Mouse (Mus musculus): ENCODE measurements around the gene Nfyc. TPM values are rescaled to one million over a fixed set of nuclear protein-coding genes. Genes with fewer than 3 reads are reported as not detected.

Nfyc gene
- total RNA-seq, 2 experiments from 2014 or later = 54.8 to 63.6 TPM

- DNase-seq = no peak
- intact Hi-C loops (cut with DNase I) = loop anchor here (10.0 kb wide), 1 partner anchor 188 kb away; the partner anchor contains the start of gene Smap2
These were observed 5.0 kb downstream of the Nfyc start for GRCm38 (mm10) chr4:120826418-120826817.

DNA sequence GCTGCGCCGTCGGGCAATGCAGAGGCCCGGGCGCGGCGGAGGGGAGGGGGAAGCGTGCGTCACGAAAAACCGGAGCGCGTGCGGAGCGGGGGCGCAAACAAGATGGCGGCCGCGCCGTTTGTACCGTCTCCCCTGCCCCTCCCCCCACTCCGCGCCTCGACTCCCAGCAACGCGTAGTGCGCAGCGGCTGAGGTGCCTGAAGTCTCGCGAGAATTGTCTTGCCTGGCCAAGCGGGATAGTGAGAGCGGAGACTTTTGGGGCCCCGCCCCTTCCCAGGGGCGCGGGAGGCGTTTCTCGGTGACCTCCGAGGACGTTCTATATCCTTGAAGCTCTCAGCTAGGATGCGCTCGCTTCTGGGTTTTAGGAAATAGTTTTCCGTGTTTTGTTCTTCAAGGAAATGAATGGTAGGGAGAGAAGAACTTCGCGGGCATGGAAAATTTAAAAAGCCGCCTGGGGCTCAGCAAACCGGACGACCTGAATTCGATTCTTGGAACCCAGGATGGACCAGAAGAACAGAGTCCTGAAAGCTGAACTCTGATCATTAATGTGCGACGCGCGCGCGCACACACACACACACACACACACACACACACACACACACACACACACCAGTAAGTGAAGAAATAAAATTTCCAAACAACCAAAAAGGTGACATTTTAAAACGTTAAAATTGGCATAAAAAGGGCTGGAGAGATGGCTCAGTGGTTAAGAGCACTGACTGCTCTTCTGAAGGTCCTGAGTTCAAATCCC is 5.6 kb downstream of the Nfyc start:
- DNase-seq = peak; percentile 94 to 96
- intact Hi-C loops (cut with DNase I) = loop anchor here (10.0 kb wide), 1 partner anchor 189 kb away; the partner anchor contains the start of gene Smap2

DNA sequence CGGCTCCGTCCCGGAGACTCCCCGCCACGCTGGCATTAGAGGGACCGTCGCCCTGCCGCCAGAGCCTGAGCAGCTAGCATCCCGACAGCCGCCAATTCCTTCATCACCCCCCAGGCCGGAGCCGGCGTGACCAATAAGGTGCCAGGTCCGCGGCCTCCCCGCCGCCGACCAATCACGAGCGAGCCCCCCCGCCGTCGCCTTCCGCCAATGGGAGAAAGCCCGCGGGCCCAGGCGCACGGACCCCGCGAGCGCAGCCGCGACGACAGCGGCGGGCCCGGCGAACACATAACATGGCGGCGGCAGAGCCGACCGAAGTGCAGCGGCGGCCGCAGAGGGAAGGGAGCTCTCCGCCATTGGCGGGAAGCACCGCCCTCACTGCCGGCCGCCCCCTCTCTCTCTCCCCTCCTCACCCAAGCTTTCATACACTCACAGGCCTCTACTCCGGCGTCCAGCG is 6.2 kb downstream of the Nfyc start:
- peak; percentile 91 to 95 for DNase-seq
- intact Hi-C loops (cut with DNase I) = loop anchor here (10.0 kb wide), 1 partner anchor 190 kb away; the partner anchor contains the start of gene Smap2

DNA sequence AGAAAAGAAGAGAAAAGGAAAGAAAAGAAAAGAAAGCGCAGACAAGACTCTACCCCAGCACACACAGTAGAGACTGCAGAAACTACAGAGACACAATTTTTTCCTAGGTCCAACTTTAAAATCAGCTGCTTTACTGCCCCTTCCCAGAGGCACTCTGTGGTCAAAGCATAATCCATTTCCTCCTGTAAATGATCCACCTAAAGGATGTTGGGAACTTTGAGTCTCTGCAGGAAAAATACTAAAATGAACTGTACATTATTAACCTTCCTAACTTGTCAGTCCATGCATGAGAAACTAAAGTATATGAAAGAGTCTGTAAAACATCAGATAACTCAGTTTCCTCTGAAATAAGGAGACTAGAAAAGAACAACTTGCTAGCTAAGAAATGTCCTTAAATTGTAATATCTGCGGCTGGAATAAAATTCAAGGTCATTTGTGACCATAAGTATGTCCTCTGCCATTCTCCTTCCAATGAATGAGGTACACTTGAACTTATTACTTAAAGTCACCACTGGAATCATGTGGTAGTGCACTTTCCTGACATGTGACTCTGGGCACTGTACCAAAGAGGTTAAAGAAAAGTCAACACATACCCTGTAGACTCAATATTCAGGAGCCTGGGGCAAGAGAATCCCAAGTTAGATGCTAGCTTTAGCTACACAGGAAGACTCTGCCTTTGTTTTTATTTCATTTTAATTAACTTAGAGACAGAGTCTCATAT is 9.0 kb downstream of the Nfyc start:
- intact Hi-C loops (cut with DNase I) = loop anchor here (10.0 kb wide), 1 partner anchor 192 kb away; the partner anchor contains the start of gene Smap2
- DNase-seq = no peak

- no peak for DNase-seq
- intact Hi-C loops (cut with DNase I) = loop anchor here (10.0 kb wide), 1 partner anchor 195 kb away; the partner anchor contains the start of gene Smap2
These were observed 11.5 kb downstream of the Nfyc start for GRCm38 (mm10) chr4:120819871-120820270.

GRCm38 (mm10) chr4:120819296-120819695 is 12.1 kb downstream of the Nfyc start:
- DNase-seq = no peak
- intact Hi-C loops (cut with DNase I) = no loop called here

- no peak for DNase-seq
- intact Hi-C loops (cut with DNase I) = no loop called here
These were observed 13.4 kb downstream of the Nfyc start for GRCm38 (mm10) chr4:120817951-120818350.

DNA sequence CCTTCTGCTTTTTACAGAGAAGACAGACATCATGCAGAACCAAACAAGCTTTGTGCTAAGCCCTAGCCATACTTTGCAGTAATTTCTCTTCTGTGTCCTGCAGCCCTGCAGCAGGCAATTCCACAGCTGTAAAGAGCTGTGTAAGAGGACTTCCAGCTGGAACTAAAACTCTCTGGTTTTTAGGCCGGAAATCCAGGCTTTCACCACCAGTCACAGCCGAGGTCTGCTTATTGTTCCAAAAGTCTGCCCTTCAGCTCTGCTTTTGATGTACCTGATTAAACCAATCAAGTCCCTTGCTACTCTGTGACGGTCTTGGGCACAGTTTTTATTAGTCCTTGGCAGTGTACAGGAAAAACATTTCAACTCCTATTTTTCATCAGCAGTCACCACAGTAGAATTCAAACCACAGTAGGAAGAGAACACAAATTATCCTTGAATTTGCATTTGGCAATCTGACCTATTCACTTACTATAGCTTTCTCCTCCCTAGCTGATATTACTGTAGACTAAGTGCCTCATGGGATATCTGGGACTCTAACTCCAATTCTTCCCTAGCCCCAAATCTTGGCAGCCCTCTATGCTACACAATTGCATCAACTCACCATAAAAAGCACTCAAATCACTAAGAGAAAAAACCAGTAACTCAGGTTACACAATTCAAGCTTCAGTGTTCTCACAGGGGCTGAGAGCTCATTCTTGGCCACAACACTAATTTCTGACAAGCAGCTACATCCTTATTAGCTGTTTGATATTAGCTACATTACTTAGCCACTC is 14.2 kb downstream of the Nfyc start:
- intact Hi-C loops (cut with DNase I) = no loop called here
- DNase-seq = no peak

DNA sequence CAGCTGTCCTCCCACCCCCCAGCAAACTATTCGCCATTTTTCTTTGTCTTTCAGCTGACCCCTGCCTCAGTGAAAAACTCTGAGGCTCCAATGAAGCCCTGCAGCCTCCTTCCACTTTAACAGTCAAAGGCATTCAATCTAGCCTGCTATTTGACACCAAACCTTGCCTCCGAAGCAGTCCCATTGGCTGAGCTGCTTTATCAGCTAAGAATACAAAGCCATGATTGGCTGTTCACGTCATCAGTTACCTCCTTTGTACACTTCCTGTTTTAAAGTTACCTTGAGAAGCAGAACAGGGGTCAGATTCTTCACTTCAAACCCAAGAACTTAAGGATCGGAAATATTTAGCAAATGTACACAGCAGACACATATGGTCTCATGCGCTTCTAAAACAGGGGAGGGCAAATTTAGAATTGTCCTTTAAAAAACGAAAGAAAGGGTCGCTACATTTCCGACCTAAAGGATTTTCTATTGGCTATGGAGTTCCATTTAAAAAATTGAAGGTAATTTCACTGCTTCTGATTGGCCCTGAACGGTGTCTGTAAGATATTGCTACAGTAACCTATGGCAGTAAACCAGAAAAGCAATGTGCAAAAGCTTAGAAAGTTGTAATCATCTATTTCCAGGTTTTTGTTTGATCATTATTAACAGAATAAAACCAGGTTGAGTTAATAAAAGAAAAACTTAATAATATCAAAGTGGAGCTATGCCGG is 15.6 kb downstream of the Nfyc start:
- intact Hi-C loops (cut with DNase I) = loop anchor here (1.0 kb wide), 1 partner anchor 9 kb away; no protein-coding TSS in a partner anchor
- DNase-seq = peak; percentile 67 to 73

DNA sequence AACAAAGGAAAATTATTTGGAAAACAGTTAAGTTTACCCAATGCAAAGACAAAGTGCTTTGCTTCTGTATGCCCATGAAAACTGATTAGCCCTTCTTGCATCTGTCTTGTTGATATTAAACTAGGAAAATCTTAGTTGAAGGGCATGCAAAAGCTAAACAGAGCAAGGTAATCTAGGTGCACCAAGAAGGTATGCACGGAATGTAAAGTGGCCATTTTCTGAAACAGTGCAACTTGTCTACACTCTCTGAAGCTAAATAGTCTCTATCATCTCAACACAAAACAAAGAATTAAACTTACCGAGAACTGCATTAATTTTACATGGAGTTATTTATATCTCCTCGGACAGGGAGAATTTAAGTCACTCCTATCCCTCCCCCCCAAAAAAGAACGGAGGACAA is 16.2 kb downstream of the Nfyc start:
- intact Hi-C loops (cut with DNase I) = no loop called here
- DNase-seq = no peak

GRCm38 (mm10) chr4:120814171-120814570 is 17.2 kb downstream of the Nfyc start:
- peak in 1 of 2 experiments; percentile 38 for DNase-seq
- intact Hi-C loops (cut with DNase I) = no loop called here

GRCm38 (mm10) chr4:120813762-120814161 is 17.6 kb downstream of the Nfyc start:
- intact Hi-C loops (cut with DNase I) = no loop called here
- DNase-seq = no peak

DNA sequence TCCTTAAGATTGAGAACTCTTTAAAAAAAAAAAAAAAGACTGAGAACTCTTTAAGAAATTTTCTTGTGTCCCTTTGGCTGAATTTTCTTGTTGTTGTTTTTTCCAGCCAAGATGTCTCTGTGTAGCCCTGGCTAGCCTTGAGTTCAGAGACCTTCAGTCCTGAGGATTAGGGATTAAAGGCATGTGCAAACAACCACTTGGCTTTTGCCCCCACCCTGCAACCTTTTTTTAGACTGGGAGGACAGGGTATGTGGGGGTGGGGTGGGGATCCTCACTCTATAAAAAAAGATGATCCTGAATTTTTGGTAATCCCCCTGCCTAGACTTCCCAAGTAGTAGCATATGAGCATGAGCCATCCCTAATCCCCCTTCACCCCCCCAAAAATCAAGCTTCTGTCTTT is 25.6 kb downstream of the Nfyc start:
- intact Hi-C loops (cut with DNase I) = no loop called here

GRCm38 (mm10) chr4:120801446-120801845 is 29.9 kb downstream of the Nfyc start:
- intact Hi-C loops (cut with DNase I) = no loop called here
- DNase-seq = peak in 1 of 2 experiments; percentile 36

More for the DNA sequence above, 25.6 kb downstream of the Nfyc start:
- DNase-seq = no peak

- intact Hi-C loops (cut with DNase I) = no loop called here
- no peak for DNase-seq
These were observed 30.7 kb downstream of the Nfyc start for GRCm38 (mm10) chr4:120800691-120801090.

- intact Hi-C loops (cut with DNase I) = no loop called here
- no peak for DNase-seq
These were observed 31.6 kb downstream of the Nfyc start for GRCm38 (mm10) chr4:120799680-120800166.

DNA sequence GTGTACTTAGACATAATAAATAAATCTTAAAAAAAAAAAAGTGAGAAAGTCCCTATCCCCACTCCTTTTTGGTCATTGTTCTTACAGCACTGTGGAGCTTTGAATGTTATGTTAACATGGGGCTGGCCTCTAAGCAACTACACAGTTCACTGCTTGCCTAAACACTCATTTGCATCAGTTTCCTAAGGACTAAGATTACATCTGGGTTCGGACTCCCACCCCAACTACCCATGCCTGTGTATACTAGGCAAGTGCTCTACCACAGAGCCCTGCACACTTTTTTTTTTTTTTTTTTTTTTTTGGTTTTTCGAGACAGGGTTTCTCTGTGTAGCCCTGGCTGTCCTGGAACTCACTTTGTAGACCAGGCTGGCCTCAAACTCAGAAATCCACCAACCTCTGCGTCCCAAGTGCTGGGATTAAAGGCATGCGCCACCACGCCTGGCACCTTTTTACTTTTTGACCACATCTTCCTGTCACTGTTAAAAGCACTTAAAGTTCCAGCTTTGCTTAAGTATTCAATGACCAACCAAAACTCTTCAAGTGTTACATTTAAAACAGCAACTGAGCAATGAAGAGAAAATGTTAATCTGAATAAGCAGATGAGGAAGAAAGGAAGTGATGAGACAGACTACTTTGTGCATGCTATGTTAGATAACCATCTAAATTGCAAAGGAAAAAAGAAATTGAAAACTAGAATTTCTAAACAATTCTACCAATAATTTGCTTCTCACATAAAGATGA is 33.2 kb downstream of the Nfyc start:
- intact Hi-C loops (cut with DNase I) = no loop called here
- no peak for DNase-seq

DNA sequence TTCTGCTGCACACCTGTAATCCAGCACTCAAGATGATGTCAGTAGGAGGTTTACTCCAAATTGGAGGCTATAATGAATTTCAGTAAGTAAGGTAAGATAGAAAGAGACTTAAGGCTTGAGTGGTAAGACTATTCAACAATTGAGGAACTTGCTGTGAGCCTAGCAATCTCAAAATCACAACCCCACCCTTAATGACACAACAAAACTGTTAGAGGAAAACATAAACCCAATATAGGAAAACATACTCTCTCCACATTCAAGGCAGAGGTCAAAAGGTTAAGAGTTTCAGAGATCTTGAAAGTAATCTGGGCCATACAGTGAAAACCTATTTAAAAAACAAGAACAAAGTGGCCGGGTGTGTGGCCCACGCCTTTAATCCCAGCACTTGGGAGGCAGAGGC is 34.7 kb downstream of the Nfyc start:
- intact Hi-C loops (cut with DNase I) = no loop called here
- no peak for DNase-seq

DNA sequence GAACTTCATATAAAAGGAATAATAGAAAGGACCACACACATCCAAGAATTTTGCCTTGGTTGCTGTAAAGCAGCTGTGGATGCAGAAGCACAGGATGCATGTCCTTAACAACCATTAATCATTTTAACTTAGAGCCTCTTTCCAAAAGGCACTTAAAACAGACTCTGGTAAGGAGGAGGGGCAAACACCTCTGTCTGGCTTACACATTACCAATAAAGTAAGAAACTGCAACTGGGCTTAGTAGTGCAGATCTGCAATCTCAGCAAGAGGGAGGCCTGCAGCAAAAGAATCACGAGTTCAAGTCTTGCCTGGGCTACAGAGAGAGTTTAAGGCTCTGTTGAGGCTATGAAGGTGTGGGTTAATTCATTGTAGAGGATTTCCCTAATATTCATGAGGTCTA is 35.7 kb downstream of the Nfyc start:
- no peak for DNase-seq
- intact Hi-C loops (cut with DNase I) = no loop called here
